Mouse (Mus musculus): ENCODE data around the gene Babam1. TPM values are rescaled to one million over a fixed set of nuclear protein-coding genes. Genes with fewer than 3 reads are reported as not detected.
A peak's percentile ranks its signal among the peaks of the same experiment; 100 is the strongest.

Gene Babam1
- 70.6 and 76.6 TPM in 2 replicates for polyA plus RNA-seq (2012; rRNA removed)

GRCm38 (mm10) chr8:71396639-71397305 lies at the start of gene Babam1:
TSS of gene Babam1 (plus strand) at chr8:71396861.
- peak within 1 kb of the TSS; percentile 93 for H3K4me3 ChIP-seq (ENCODE audit: control insufficient read depth, low read depth, low read length)
- peaks cover 16% of the 10 kb centered on the region for H3K4me1 ChIP-seq (ENCODE audit: control insufficient read depth, insufficient read depth, low read length)
- H3K36me3 ChIP-seq (ENCODE audit: control insufficient read depth, insufficient read depth, low read length): no peaks in the 10 kb centered on the region
- peak within 1 kb of the TSS; percentile 65 for H3K27ac ChIP-seq (ENCODE audit: control insufficient read depth, insufficient read depth, low read depth, low read length)
- no peaks in the 10 kb centered on the region for H3K27me3 ChIP-seq (ENCODE audit: control insufficient read depth, insufficient read depth, low read length)
- no peak for TF ChIP-seq CTCF (IDR thresholded peaks at IDR 0.05; ENCODE audit: control insufficient read depth, insufficient read depth, insufficient replicate concordance, low read depth, low read length)
- TF ChIP-seq POLR2A (IDR thresholded peaks at IDR 0.05; ENCODE audit: control insufficient read depth, low read depth, low read length): peak; percentile 55; the same call in 1 of the 2 replicates

GRCm38 (mm10) chr8:71351117-71351516 lies 45.5 kb upstream of the Babam1 start:
- Histone ChIP-seq H3K27me3 (ENCODE audit: control insufficient read depth, insufficient read depth, low read length) (no peaks in the 10 kb centered on the region), H3K4me1 (ENCODE audit: control insufficient read depth, insufficient read depth, low read length) (no peaks in the 10 kb centered on the region), H3K4me3 (ENCODE audit: control insufficient read depth, low read depth, low read length) (no peak overlapping the region), H3K27ac (ENCODE audit: control insufficient read depth, insufficient read depth, low read depth, low read length) (no peak overlapping the region), H3K36me3 (ENCODE audit: control insufficient read depth, insufficient read depth, low read length) (no peaks in the 10 kb centered on the region; the same call in none of the 2 replicates)
- no peak for TF ChIP-seq POLR2A (IDR thresholded peaks at IDR 0.05; ENCODE audit: control insufficient read depth, low read depth, low read length)
- no peak for TF ChIP-seq CTCF (IDR thresholded peaks at IDR 0.05; ENCODE audit: control insufficient read depth, insufficient read depth, insufficient replicate concordance, low read depth, low read length)

DNA sequence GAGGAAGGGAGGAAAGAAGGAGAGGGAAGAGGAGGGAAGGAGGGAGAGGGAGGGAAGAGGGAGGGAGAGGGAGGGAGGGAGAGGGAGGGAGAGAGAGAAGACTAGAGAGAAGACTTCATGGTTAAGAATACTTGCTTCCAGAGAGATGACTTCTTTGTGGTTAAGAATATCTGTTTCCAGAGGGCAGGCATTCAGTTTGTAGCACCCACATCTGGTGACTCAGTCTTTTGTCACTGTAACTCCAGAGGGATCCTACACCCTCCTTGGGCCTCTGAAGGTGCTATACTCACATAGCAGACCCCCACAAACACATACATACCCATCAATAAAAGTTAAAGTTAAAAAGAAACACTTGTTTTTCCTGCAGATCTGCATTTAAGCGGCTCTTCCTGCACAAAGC lies 45.1 kb upstream of the Babam1 start:
- H3K4me1 ChIP-seq (ENCODE audit: control insufficient read depth, insufficient read depth, low read length): no peaks in the 10 kb centered on the region
- no peaks in the 10 kb centered on the region for H3K27me3 ChIP-seq (ENCODE audit: control insufficient read depth, insufficient read depth, low read length)
- no peak overlapping the region for H3K27ac ChIP-seq (ENCODE audit: control insufficient read depth, insufficient read depth, low read depth, low read length)
- no peak for TF ChIP-seq CTCF (IDR thresholded peaks at IDR 0.05; ENCODE audit: control insufficient read depth, insufficient read depth, insufficient replicate concordance, low read depth, low read length)
- TF ChIP-seq POLR2A (IDR thresholded peaks at IDR 0.05; ENCODE audit: control insufficient read depth, low read depth, low read length): no peak
- no peak overlapping the region for H3K4me3 ChIP-seq (ENCODE audit: control insufficient read depth, low read depth, low read length)
- no peaks in the 10 kb centered on the region; the same call in none of the 2 replicates for H3K36me3 ChIP-seq (ENCODE audit: control insufficient read depth, insufficient read depth, low read length)

- H3K36me3 ChIP-seq (ENCODE audit: control insufficient read depth, insufficient read depth, low read length): no peaks in the 10 kb centered on the region; the same call in 1 of the 2 replicates
Measured at GRCm38 (mm10) chr8:71358026-71358425, 38.6 kb upstream of the Babam1 start.

GRCm38 (mm10) chr8:71366771-71367528 lies 29.7 kb upstream of the Babam1 start, which contains the start of gene Use1:
TSS of gene Use1 (plus strand) at chr8:71366848.
- no peaks in the 10 kb centered on the region for H3K27me3 ChIP-seq (ENCODE audit: control insufficient read depth, insufficient read depth, low read length)
- no peaks in the 10 kb centered on the region; the same call in 1 of the 2 replicates for H3K36me3 ChIP-seq (ENCODE audit: control insufficient read depth, insufficient read depth, low read length)
- peak within 1 kb of the TSS; percentile 98 for H3K27ac ChIP-seq (ENCODE audit: control insufficient read depth, insufficient read depth, low read depth, low read length)
- TF ChIP-seq CTCF (IDR thresholded peaks at IDR 0.05; ENCODE audit: control insufficient read depth, insufficient read depth, insufficient replicate concordance, low read depth, low read length): no peak; the same call in 1 of the 2 replicates
- TF ChIP-seq POLR2A (IDR thresholded peaks at IDR 0.05; ENCODE audit: control insufficient read depth, low read depth, low read length): peak; percentile 83
- peaks cover 10% of the 10 kb centered on the region for H3K4me1 ChIP-seq (ENCODE audit: control insufficient read depth, insufficient read depth, low read length)
- peak within 1 kb of the TSS; percentile 95 for H3K4me3 ChIP-seq (ENCODE audit: control insufficient read depth, low read depth, low read length)

More at GRCm38 (mm10) chr8:71358026-71358425, 38.6 kb upstream of the Babam1 start:
- H3K27me3 ChIP-seq (ENCODE audit: control insufficient read depth, insufficient read depth, low read length): no peaks in the 10 kb centered on the region
- no peak overlapping the region for H3K4me3 ChIP-seq (ENCODE audit: control insufficient read depth, low read depth, low read length)
- no peaks in the 10 kb centered on the region for H3K4me1 ChIP-seq (ENCODE audit: control insufficient read depth, insufficient read depth, low read length)
- no peak overlapping the region for H3K27ac ChIP-seq (ENCODE audit: control insufficient read depth, insufficient read depth, low read depth, low read length)
- TF ChIP-seq CTCF (IDR thresholded peaks at IDR 0.05; ENCODE audit: control insufficient read depth, insufficient read depth, insufficient replicate concordance, low read depth, low read length): peak; percentile 3; the same call in 1 of the 2 replicates
- no peak for TF ChIP-seq POLR2A (IDR thresholded peaks at IDR 0.05; ENCODE audit: control insufficient read depth, low read depth, low read length)

- H3K4me3 ChIP-seq (ENCODE audit: control insufficient read depth, low read depth, low read length): peak overlapping the region; percentile 95
- H3K27ac ChIP-seq (ENCODE audit: control insufficient read depth, insufficient read depth, low read depth, low read length): peak overlapping the region; percentile 98
- TF ChIP-seq POLR2A (IDR thresholded peaks at IDR 0.05; ENCODE audit: control insufficient read depth, low read depth, low read length) (no peak), CTCF (IDR thresholded peaks at IDR 0.05; ENCODE audit: control insufficient read depth, insufficient read depth, insufficient replicate concordance, low read depth, low read length) (no peak)
- H3K27me3 ChIP-seq (ENCODE audit: control insufficient read depth, insufficient read depth, low read length): no peaks in the 10 kb centered on the region
- peaks cover 13% of the 10 kb centered on the region for H3K4me1 ChIP-seq (ENCODE audit: control insufficient read depth, insufficient read depth, low read length)
- H3K36me3 ChIP-seq (ENCODE audit: control insufficient read depth, insufficient read depth, low read length): no peaks in the 10 kb centered on the region; the same call in 1 of the 2 replicates
Measured at GRCm38 (mm10) chr8:71367529-71368176, 29.0 kb upstream of the Babam1 start.
